Mouse (Mus musculus) naive thymus-derived CD4-positive, alpha-beta T cell, adult 2 months (primary cell): ENCODE data around the gene Olfr1454.

Experiments
- DNase-seq: peaks from one replicate; pipeline ENCODE4 v3.0.0-alpha.2; 2011; ENCODE audit warnings: low read depth

The Olfr1454 gene

GRCm38 (mm10) chr19:13060310-13060709 is at the start of gene Olfr1454:
Olfr1454 (plus strand) TSS chr19:13060610.
- no peak for DNase-seq

GRCm38 (mm10) chr19:13028227-13028626 is 32.2 kb upstream of the Olfr1454 start, which contains the start of gene Olfr1453:
Olfr1453 (minus strand) TSS chr19:13028327.
- DNase-seq: no peak

DNA sequence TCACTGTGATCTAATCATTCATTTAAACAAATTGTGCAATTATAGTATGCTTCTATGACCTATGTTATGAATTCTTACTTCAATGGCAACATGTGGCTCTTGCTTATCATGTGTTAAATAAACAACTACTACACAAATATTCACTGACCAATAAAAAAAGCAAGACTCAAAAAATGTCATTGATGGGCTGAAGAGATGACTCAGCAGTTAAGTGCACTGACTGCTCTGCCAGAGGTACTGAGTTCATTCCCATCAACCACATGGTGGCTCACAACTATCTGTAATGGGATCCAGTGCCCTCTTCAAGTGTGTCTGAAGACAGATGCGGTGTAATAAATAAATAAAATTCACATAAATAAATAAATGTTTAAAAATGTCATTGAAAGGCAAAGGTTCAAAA is 33.5 kb downstream of the Olfr1454 start:
- DNase-seq: no peak

- DNase-seq: no peak
Observed at GRCm38 (mm10) chr19:13097791-13098190, 37.4 kb downstream of the Olfr1454 start, which contains the start of gene Olfr1457. Olfr1457 (minus strand) TSS chr19:13097891.

GRCm38 (mm10) chr19:13106675-13107074 is 46.3 kb downstream of the Olfr1454 start, which contains the start of gene Olfr1458:
Olfr1458 (minus strand) TSS chr19:13106775.
- no peak for DNase-seq
